Mouse (Mus musculus) right cerebral cortex, postnatal 10 days (tissue): Measurements from ENCODE around the gene Olfr789.
A peak's percentile ranks its signal among the peaks of the same experiment; 100 is the strongest.

Experiments used
- DNase-seq, 2 experiments: peaks; one replicate each; pipeline ENCODE4 v3.0.0; 2021; ENCODE audit warnings: low spot score in 2 of 2

Gene Olfr789

GRCm38 (mm10) chr10:129484452-129484851 lies at the start of gene Olfr789:
Olfr789 (plus strand) TSS chr10:129484752.
- no peak for DNase-seq

- DNase-seq, result no peak
These were observed 23.0 kb upstream of the Olfr789 start, which contains the start of gene Olfr787 for GRCm38 (mm10) chr10:129461562-129461961. Olfr787 (plus strand) TSS chr10:129461862.

GRCm38 (mm10) chr10:129470698-129471097 lies 13.9 kb upstream of the Olfr789 start, which contains the start of gene Olfr788:
Olfr788 (plus strand) TSS chr10:129470998.
- DNase-seq, result no peak

- no peak for DNase-seq
These were observed 11.3 kb upstream of the Olfr789 start for GRCm38 (mm10) chr10:129473256-129473655.

GRCm38 (mm10) chr10:129473723-129474122 lies 10.8 kb upstream of the Olfr789 start:
- DNase-seq, result no peak

GRCm38 (mm10) chr10:129490101-129490500 lies 5.5 kb downstream of the Olfr789 start:
- peak in 1 of 2 experiments; percentile 25 for DNase-seq

GRCm38 (mm10) chr10:129498192-129498591 lies 13.6 kb downstream of the Olfr789 start, which contains the start of gene Olfr790:
Olfr790 (plus strand) TSS chr10:129498492.
- no peak for DNase-seq

GRCm38 (mm10) chr10:129521492-129521891 lies 36.9 kb downstream of the Olfr789 start, which contains the start of gene Olfr791:
Olfr791 (plus strand) TSS chr10:129521792.
- DNase-seq, result no peak

GRCm38 (mm10) chr10:129538862-129539261 lies 54.3 kb downstream of the Olfr789 start, which contains the start of gene Olfr792:
Olfr792 (plus strand) TSS chr10:129539162.
- DNase-seq, result no peak
